Mouse (Mus musculus) kidney, adult 2 months (tissue): ENCODE results near the gene Brat1.

Source experiments
- CTCF ChIP-seq: fragments of 200-500 bp; conservative IDR thresholded peaks from 2 replicates; pipeline ENCODE4 v1.5.1; 2011; ENCODE audit warnings: low read depth, mild to moderate bottlenecking, control low read depth, low read length, moderate library complexity, mixed read lengths; ENCODE audit not compliant: insufficient read depth, insufficient read length
- POLR2A ChIP-seq: fragments of 200-500 bp; IDR thresholded peaks from one replicate; pipeline ENCODE4 v1.6.1; 2011; ENCODE audit warnings: low read depth, low read length, control low read depth

DNA sequence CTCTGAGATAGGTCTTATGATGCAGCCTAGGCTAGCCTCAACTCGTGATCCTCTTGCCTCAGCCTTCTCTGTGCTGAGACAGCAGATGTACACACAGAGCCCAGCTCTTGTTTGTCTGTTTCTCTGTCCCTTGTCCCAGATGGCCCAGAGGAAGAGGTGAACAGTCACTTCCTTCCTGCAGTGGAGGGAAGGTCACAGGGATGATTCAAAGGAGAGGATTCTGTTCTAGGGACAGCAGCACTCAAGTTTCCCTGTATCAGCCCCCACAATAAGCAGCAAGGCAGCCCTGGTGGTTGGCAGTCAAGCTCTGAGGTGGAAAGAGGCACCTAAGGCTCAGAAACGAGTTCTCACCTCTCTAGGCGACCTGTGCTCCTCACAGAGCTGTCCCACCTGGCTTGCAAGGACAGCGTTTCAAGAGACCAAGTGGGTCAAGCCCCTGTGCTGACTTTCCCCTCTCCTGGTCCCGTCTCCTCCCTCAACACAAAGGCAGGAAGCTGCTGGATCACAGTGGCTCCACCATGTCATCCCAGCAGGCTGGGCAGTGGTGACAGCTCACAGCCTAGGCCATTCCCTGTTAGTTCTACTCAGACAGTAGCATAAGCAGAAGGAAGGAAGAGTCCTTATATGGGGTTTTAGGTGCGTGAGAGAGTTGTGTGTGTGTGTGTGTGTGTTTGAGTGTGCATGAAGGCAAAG, 60.3 kb downstream of the Brat1 start:
- TF ChIP-seq POLR2A = no peak
- TF ChIP-seq CTCF = no peak
